8 mouse cellular contexts compared by ENCODE assay signal in the genomic region with DNA sequence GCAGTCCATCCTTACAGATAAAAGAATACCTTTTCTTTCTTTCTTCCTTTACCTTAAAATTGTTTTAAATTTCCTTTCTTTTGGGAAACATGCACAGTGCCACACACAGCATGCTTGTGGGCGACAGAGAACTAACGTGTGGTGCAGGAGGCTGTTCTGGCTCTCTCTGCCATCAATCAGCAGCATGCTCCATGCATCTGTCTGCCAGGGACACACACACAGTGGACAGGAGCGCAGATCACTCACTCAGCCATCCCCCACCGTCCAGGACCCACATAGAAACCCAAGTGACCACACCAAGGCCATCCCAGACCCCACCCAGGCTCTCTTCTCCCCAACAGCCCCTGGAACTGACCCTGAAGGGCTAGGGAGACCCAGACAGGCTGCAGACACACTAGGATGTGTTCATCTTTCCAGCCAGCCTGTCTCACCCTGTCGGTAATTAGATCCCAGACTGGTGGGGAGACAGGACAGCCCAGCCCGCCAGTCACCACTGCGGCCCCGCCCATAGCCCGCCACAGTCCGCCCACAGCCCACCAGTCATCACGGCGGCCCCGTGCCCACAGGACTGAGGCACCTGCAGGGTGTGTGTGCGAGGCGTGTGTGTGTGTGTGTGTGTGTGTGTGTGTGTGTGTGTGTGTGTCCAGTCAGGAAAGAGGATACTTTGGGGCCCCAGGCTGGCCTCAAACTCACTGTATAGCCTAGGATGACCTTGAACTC. TPM values are rescaled to one million over a fixed set of nuclear protein-coding genes. Genes with fewer than 3 reads are reported as not detected.
DNase-seq lines count a peak whose midpoint lies in the region; ATAC-seq and TF ChIP-seq lines count a peak whose summit lies in the region.

No protein-coding gene starts in this region.

- no peaks in the 10 kb centered on the region for H3K36me3 ChIP-seq in heart, embryonic 14.5 days (ENCODE audit: control insufficient read depth, insufficient read depth, low read length)
- no peaks in the 10 kb centered on the region for H3K36me3 ChIP-seq in E14TG2a.4 (ENCODE audit: insufficient read depth, low read length)
- H3K36me3 ChIP-seq in forebrain, embryonic 13.5 days (ENCODE audit: poor library complexity, severe bottlenecking): no peaks in the 10 kb centered on the region
- H3K36me3 ChIP-seq in liver, embryonic 12.5 days: no peaks in the 10 kb centered on the region

- peak overlapping the region; percentile 94 to 97 for H3K27ac ChIP-seq in heart, embryonic 14.5 days (replicated peaks in 1 of 2; ENCODE audit: control insufficient read depth in 1 of 2, insufficient read depth in 1 of 2, low read depth in 2 of 2, low read length in 2 of 2)
- no peak overlapping the region for H3K27ac ChIP-seq in forebrain, embryonic 13.5 days
- no peak overlapping the region for H3K27ac ChIP-seq in liver, embryonic 12.5 days

- no peak for TF ChIP-seq CTCF in E14TG2a.4 (conservative IDR thresholded peaks at IDR 0.05; ENCODE audit: low read length)

- H3K4me2 ChIP-seq in heart, embryonic 14.5 days (ENCODE audit: low read length): peak overlapping the region; percentile 75
- peak overlapping the region; percentile 78 for H3K4me2 ChIP-seq in forebrain, embryonic 13.5 days
- peak overlapping the region; percentile 78 for H3K4me2 ChIP-seq in liver, embryonic 12.5 days

- DNase-seq in heart, adult 9 months (ENCODE audit: low spot score in 2 of 2): no peak
- no peak for DNase-seq in urinary bladder, adult 18-20 months (ENCODE audit: low spot score in 2 of 2)
- no peak for DNase-seq in spleen, postnatal 36 days (ENCODE audit: low spot score in 2 of 2)
- DNase-seq in thymus, postnatal 14 days: no peak

- 7% methylated on average over 15 of the region's 15 CpGs for WGBS in heart, embryonic 14.5 days
- 8% methylated on average over 15 of the region's 15 CpGs for WGBS in forebrain, embryonic 13.5 days
- 12% methylated on average over 15 of the region's 15 CpGs for whole genome bisulfite sequencing in liver, embryonic 12.5 days (ENCODE audit: insufficient replicate concordance)

- no peak for ATAC-seq in heart, embryonic 14.5 days (ENCODE audit: insufficient number of reproducible peaks, insufficient read depth, low FRiP score, low read depth)
- ATAC-seq in forebrain, embryonic 13.5 days: peak; percentile 57
- ATAC-seq in liver, embryonic 12.5 days: 0 out of 2 replicates have a peak, but pooled peaks have one; percentile 8

- H3K9ac ChIP-seq in heart, embryonic 14.5 days (ENCODE audit: low read length): peak overlapping the region; percentile 66
- peak overlapping the region; percentile 66 for H3K9ac ChIP-seq in forebrain, embryonic 13.5 days
- H3K9ac ChIP-seq in liver, embryonic 12.5 days: no peak overlapping the region

- H3K9me3 ChIP-seq in heart, embryonic 14.5 days (ENCODE audit: control insufficient read depth, low read length): no peaks in the 10 kb centered on the region
- H3K9me3 ChIP-seq in E14TG2a.4 (ENCODE audit: low read length): no peaks in the 10 kb centered on the region
- no peaks in the 10 kb centered on the region for H3K9me3 ChIP-seq in forebrain, embryonic 13.5 days (replicated peaks)
- no peaks in the 10 kb centered on the region for H3K9me3 ChIP-seq in liver, embryonic 12.5 days (replicated peaks)

- H3K27me3 ChIP-seq in heart, embryonic 14.5 days (ENCODE audit: control insufficient read depth, insufficient read depth, low read length): no peaks in the 10 kb centered on the region
- peaks cover 28% of the 10 kb centered on the region for H3K27me3 ChIP-seq in E14TG2a.4 (ENCODE audit: insufficient read depth, low read length)
- H3K27me3 ChIP-seq in forebrain, embryonic 13.5 days: peaks cover 59% of the 10 kb centered on the region
- peaks cover 75% of the 10 kb centered on the region for H3K27me3 ChIP-seq in liver, embryonic 12.5 days (replicated peaks)

- H3K4me3 ChIP-seq in heart, embryonic 14.5 days (ENCODE audit: control insufficient read depth in 1 of 2, insufficient read depth in 1 of 2, low read depth in 1 of 2, low read length in 2 of 2): peak overlapping the region; percentile 27 to 34
- peak overlapping the region; percentile 70 for H3K4me3 ChIP-seq in E14TG2a.4 (replicated peaks; ENCODE audit: low read length)
- H3K4me3 ChIP-seq in forebrain, embryonic 13.5 days: peak overlapping the region; percentile 42
- H3K4me3 ChIP-seq in liver, embryonic 12.5 days: peak overlapping the region; percentile 49

- H3K4me1 ChIP-seq in heart, embryonic 14.5 days (ENCODE audit: control insufficient read depth in 2 of 2, insufficient read depth in 2 of 2, low read length in 2 of 2): peaks cover 71 to 92% of the 10 kb centered on the region in 2 experiments
- peaks cover 99% of the 10 kb centered on the region for H3K4me1 ChIP-seq in E14TG2a.4 (replicated peaks; ENCODE audit: low read depth, low read length)
- peaks cover 64% of the 10 kb centered on the region for H3K4me1 ChIP-seq in forebrain, embryonic 13.5 days
- H3K4me1 ChIP-seq in liver, embryonic 12.5 days: peaks cover 61% of the 10 kb centered on the region

RNA-seq across cellular contexts. Expression of a gene that starts 9.1 kb away (rescaled TPM):
- 34.5 and 39.8 TPM in 2 replicates for polyA plus RNA-seq in heart, embryonic 14.5 days (2014; fragmentation: Nextera tagmentation; extraction: Ambion mirVana)
- polyA plus RNA-seq in forebrain, embryonic 13.5 days (2015; fragmentation: Nextera tagmentation; extraction: Ambion mirVana): 4.9 and 5.1 TPM in 2 replicates
- 1.6 and 2.0 TPM in 2 replicates for polyA plus RNA-seq in liver, embryonic 12.5 days (2016; fragmentation: Nextera tagmentation; extraction: Ambion mirVana)

RNA-seq across cellular contexts. Expression of a gene that starts 20.9 kb away (rescaled TPM):
- 7.3 and 8.1 TPM in 2 replicates for polyA plus RNA-seq in heart, embryonic 14.5 days (2014; fragmentation: Nextera tagmentation; extraction: Ambion mirVana)
- 54.0 and 54.9 TPM in 2 replicates for polyA plus RNA-seq in forebrain, embryonic 13.5 days (2015; fragmentation: Nextera tagmentation; extraction: Ambion mirVana)
- 23.1 and 23.6 TPM in 2 replicates for polyA plus RNA-seq in liver, embryonic 12.5 days (2016; fragmentation: Nextera tagmentation; extraction: Ambion mirVana)

RNA-seq across cellular contexts. Expression of a gene that starts 38.2 kb away (rescaled TPM):
- 310 and 338 TPM in 2 replicates for polyA plus RNA-seq in heart, embryonic 14.5 days (2014; fragmentation: Nextera tagmentation; extraction: Ambion mirVana)
- polyA plus RNA-seq in forebrain, embryonic 13.5 days (2015; fragmentation: Nextera tagmentation; extraction: Ambion mirVana): 356 and 364 TPM in 2 replicates
- polyA plus RNA-seq in liver, embryonic 12.5 days (2016; fragmentation: Nextera tagmentation; extraction: Ambion mirVana): 271 and 301 TPM in 2 replicates

Comparison
In these comparisons a context has a peak if more than half of its experiments do, and no peak if none do; other contexts are left out.
1. H3K27ac ChIP-seq: peak in heart, embryonic 14.5 days (2 of 2); none in forebrain, embryonic 13.5 days (single experiment) and liver, embryonic 12.5 days (single experiment).
2. Peak in every context shown above with its lines, with median percentiles within 50 percentile points of each other: H3K4me2 ChIP-seq and H3K4me3 ChIP-seq.